Mouse (Mus musculus) cortical plate, adult 2 months (tissue): ENCODE measurements around the gene Drg2. TPM values are rescaled to one million over a fixed set of nuclear protein-coding genes. Genes with fewer than 3 reads are reported as not detected.

Source experiments
- H3K27ac ChIP-seq: fragments of 200-500 bp; 2 replicates; pipeline ENCODE4 v1.5.1; 2012; ENCODE audit warnings: low read length, control low read depth, inconsistent platforms; ENCODE audit not compliant: insufficient read depth
- H3K4me1 ChIP-seq: fragments of 200-500 bp; 2 replicates; pipeline ENCODE4 v1.6.1; 2011; ENCODE audit warnings: low read length; ENCODE audit not compliant: control insufficient read depth, insufficient read depth
- H3K4me3 ChIP-seq: fragments of 200-500 bp; 2 replicates; pipeline ENCODE4 v1.5.1; 2011; ENCODE audit warnings: mild to moderate bottlenecking, low read length, control low read depth; ENCODE audit not compliant: insufficient read depth
- CTCF ChIP-seq: fragments of 200-500 bp; IDR thresholded peaks from 2 replicates; pipeline ENCODE4 v1.5.1; 2011; ENCODE audit warnings: mild to moderate bottlenecking, control low read depth, low read length; ENCODE audit not compliant: insufficient read depth; ENCODE audit errors: extremely low read depth
- POLR2A ChIP-seq: fragments of 200-500 bp; IDR thresholded peaks from 2 replicates; pipeline ENCODE4 v1.6.1; 2011; ENCODE audit warnings: mild to moderate bottlenecking, low read length, control low read depth; ENCODE audit not compliant: insufficient read depth; ENCODE audit errors: extremely low read depth
- polyA plus RNA-seq: library from polyadenylated mRNA; depleted of rRNA; stranded (reverse); fragments of >200 nt; gene quantifications from 2 replicates; pipeline ENCODE4 v1.2.3, GENCODE M21; 2012; rRNA removed

Drg2 gene
- polyA plus RNA-seq, 1 experiment: 79.6 TPM

DNA sequence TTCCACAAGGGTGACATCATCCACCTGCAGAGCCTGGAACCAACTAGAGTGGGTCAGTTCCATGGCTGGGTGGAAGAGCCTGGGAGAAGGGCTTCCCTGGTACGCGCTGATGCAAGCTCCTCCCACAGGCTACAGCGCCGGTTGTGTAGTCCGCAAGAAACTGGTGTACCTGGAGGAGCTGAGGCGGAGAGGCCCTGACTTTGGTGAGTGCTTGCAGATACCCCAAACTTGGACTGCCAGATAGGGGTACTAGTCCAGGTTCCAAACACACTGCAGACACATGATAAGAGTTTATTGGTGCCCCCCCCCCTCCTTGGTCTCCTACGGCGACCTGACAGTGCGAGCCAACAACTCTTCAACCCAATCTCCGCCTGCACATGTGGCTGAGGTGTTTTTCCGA is 54.6 kb downstream of the Drg2 start:
- TF ChIP-seq POLR2A: no peak
- TF ChIP-seq CTCF: no peak
- H3K4me3 ChIP-seq: 0 out of 2 replicates have a peak overlapping the region, but pooled peaks have one; percentile 6

DNA sequence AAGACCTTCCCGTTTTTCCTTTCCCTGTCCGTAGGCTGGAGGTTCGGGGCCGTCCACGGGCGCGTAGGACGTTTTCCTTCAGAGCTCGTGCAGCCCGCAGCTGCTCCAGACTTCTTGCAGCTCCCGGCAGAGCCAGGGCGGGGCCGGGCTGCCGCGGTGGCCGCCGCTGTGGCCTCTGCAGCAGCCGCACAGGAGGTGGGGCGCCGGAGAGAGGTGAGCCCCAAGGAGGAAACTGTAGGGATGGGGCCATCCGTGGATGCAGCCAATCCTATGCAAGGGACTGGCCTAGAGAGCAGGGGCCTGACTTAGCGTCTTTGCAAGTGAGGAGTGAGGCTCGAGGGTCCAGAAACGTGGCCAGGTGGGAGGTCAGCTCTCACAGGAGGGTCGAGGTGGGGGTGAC is 55.1 kb downstream of the Drg2 start:
- no peaks in the 10 kb centered on the region for H3K4me1 ChIP-seq
- H3K27ac ChIP-seq: no peak overlapping the region
- TF ChIP-seq POLR2A: no peak
- TF ChIP-seq CTCF: no peak
- 0 out of 2 replicates have a peak overlapping the region, but pooled peaks have one; percentile 6 for H3K4me3 ChIP-seq

More for the DNA sequence above, 54.6 kb downstream of the Drg2 start:
- Histone ChIP-seq H3K27ac (no peak overlapping the region), H3K4me1 (no peaks in the 10 kb centered on the region)

DNA sequence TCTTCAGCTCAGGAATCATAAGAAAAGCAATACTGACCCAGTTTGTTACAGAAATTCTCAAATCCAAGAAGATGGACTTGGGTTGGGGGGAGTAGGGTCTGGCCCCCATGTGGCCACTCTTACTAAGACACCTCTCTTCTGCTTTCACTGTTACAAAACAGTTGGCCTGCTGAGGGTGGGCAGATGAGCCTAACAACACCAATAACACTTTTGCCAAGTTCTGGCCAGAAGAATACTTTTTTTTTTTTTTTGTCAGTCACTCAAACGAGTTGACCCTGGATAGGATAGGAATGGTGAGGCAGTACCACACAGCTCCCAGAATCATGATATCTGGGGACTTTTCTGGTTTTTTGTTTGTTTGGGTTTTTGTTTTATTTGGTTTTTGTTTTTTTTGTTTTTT is 57.5 kb downstream of the Drg2 start:
- Histone ChIP-seq H3K4me3 (no peak overlapping the region), H3K27ac (no peak overlapping the region), H3K4me1 (no peaks in the 10 kb centered on the region)
- no peak for TF ChIP-seq CTCF
- TF ChIP-seq POLR2A: no peak

DNA sequence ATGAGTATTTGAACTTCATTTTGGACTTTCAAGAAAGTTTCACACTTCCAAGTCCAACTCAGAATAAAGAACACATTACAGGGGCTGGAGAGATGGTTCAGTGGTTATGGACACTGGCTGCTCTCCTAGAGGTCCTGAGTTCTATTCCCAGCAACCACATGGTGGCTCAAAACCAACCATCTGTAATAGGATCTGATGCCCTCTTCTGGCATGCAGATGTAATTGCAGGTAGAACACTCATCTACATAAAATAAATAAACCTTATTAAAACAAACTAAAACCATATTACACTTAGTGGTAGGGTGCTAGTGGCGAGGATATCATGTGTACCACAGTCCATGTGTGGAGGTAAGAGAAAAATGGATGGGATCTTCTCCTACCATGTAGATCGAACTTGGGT is 58.1 kb downstream of the Drg2 start:
- H3K4me1 ChIP-seq: no peaks in the 10 kb centered on the region
- no peak overlapping the region for H3K4me3 ChIP-seq
- no peak overlapping the region for H3K27ac ChIP-seq
- TF ChIP-seq CTCF (no peak), POLR2A (no peak)

DNA sequence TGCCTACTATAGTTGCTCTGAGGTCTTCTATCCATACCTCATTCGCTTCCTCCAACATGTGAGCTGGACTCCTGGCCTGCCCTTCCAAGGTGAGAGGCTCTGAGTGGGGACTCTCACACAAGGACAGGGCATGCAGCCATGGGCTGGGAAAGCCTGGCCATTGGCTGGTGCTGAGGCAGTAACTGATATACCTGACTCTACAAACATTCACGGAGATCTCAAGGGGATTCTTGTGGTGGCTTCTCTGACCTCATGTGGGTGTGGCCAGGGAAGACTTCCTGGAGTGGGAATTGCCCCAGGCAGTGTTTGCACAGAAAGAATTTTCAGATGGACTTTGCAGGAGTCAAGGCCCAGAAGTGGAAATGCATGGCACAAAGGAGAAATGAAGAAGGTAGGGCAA is 60.5 kb downstream of the Drg2 start:
- Histone ChIP-seq H3K27ac (no peak overlapping the region), H3K4me3 (no peak overlapping the region), H3K4me1 (no peaks in the 10 kb centered on the region)
- TF ChIP-seq CTCF (no peak), POLR2A (no peak)

DNA sequence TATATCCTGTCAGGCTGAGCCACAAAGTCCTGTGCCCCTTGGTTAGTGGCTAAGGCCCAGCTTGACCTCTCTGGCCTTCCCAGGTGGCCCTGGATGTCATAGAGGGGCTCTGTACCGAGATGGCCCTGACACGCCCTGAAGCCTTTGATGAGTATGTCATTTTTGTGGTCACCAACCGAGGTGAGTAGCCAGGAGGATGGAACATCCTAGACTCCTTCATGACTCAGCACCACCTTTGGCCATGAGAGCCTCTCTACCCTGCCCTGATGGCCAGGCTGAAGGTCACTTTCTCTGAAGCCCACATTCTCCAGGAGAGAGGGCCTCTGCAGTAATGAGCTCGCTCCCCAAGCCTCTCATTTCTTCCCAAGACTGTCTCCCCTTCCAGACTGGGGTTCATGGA is 63.9 kb downstream of the Drg2 start:
- Histone ChIP-seq H3K4me3 (no peak overlapping the region), H3K4me1 (no peaks in the 10 kb centered on the region), H3K27ac (no peak overlapping the region)
- TF ChIP-seq POLR2A (no peak), CTCF (no peak)

Other genes starting within 250 kb of the Drg2 start
- 51.2 and 56.7 TPM in 2 replicates for gene Srebf1, start 232.0 kb upstream of the Drg2 start, polyA plus RNA-seq
- gene Tom1l2, start 101.7 kb upstream of the Drg2 start, polyA plus RNA-seq: 204 and 213 TPM in 2 replicates
- gene Drc3, start 101.3 kb upstream of the Drg2 start, polyA plus RNA-seq: 14.2 and 17.3 TPM in 2 replicates
- 45.0 and 46.6 TPM in 2 replicates for gene Gid4, start 37.4 kb upstream of the Drg2 start, polyA plus RNA-seq
- gene Atpaf2, start 36.1 kb upstream of the Drg2 start, polyA plus RNA-seq: 28.8 and 29.8 TPM in 2 replicates
- gene Myo15, start 14.7 kb downstream of the Drg2 start, polyA plus RNA-seq: 0.25 and 0.31 TPM in 2 replicates
- gene Alkbh5, start 81.8 kb downstream of the Drg2 start, polyA plus RNA-seq: 21.0 and 21.3 TPM in 2 replicates
- 58.3 and 60.4 TPM in 2 replicates for gene Llgl1, start 245.1 kb downstream of the Drg2 start, polyA plus RNA-seq